Mouse (Mus musculus) erythroblast, embryonic 14.5 days (primary cell): Measurements from ENCODE around the gene Atp5f1. TPM values are rescaled to one million over a fixed set of nuclear protein-coding genes. Genes with fewer than 3 reads are reported as not detected.
"Not testable (repeated sequence)": the region's sequence is repeated elsewhere in the genome, so short reads cannot be mapped to it uniquely, and the experiment has no call there.

Source experiments
- H3K27me3 ChIP-seq: 2 replicates; pipeline ENCODE4 v1.6.1; 2012; ENCODE audit warnings: inconsistent platforms; ENCODE audit not compliant: control insufficient read depth
- H3K36me3 ChIP-seq: 2 replicates; pipeline ENCODE4 v1.6.1; 2012; ENCODE audit warnings: mild to moderate bottlenecking, inconsistent platforms; ENCODE audit not compliant: control insufficient read depth
- H3K4me1 ChIP-seq: 2 replicates; pipeline ENCODE4 v1.6.1; 2012; ENCODE audit warnings: inconsistent platforms; ENCODE audit not compliant: control insufficient read depth
- H3K4me3 ChIP-seq: replicated peaks from 2 replicates; pipeline ENCODE3; 2012; ENCODE audit warnings: moderate library complexity, mild to moderate bottlenecking, inconsistent platforms
- H3K9me3 ChIP-seq: 2 replicates; pipeline ENCODE4 v1.6.1; 2012; ENCODE audit warnings: low read length, inconsistent platforms, mixed read lengths; ENCODE audit not compliant: control insufficient read depth
- GATA1 ChIP-seq: IDR thresholded peaks from 2 replicates; pipeline ENCODE4 v1.6.1; 2012; ENCODE audit warnings: low read length, inconsistent platforms, mixed read lengths
- TAL1 ChIP-seq: IDR thresholded peaks from 3 replicates; pipeline ENCODE4 v1.6.1; 2012; ENCODE audit warnings: low read length, inconsistent platforms, mixed read lengths
- polyA plus RNA-seq: library from polyadenylated mRNA; stranded (reverse); fragments of >175 nt; gene quantifications from 2 replicates; pipeline ENCODE4 v1.2.3, GENCODE M21; 2012

The Atp5f1 gene
- polyA plus RNA-seq, 1 experiment = 25.2 TPM

DNA sequence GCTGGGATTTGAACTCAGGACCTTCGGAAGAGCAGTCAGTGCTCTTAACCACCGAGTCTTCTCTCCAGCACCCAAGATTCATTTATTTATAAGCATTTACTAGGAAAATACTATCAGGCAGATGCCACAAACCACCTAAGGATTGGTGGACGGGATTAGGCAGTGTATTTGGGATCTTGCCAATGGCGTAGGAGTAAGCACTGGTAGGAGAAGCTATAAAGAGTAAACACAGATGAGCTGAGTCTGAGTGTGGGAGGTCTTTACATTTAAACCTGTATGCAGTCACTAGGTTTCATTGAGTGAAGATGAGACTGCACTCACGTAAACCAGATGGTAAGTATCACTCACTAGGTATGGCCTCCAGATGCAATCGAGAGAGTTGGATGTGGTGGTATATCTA is 26.0 kb downstream of the Atp5f1 start:
- Histone ChIP-seq H3K4me1 (peaks cover 4% of the 10 kb centered on the region; the same call in 1 of the 2 replicates), H3K4me3 (no peak overlapping the region), H3K27me3 (no peaks in the 10 kb centered on the region), H3K9me3 (no peaks in the 10 kb centered on the region), H3K36me3 (peaks cover 12% of the 10 kb centered on the region)
- TF ChIP-seq GATA1 (no peak), TAL1 (no peak)

DNA sequence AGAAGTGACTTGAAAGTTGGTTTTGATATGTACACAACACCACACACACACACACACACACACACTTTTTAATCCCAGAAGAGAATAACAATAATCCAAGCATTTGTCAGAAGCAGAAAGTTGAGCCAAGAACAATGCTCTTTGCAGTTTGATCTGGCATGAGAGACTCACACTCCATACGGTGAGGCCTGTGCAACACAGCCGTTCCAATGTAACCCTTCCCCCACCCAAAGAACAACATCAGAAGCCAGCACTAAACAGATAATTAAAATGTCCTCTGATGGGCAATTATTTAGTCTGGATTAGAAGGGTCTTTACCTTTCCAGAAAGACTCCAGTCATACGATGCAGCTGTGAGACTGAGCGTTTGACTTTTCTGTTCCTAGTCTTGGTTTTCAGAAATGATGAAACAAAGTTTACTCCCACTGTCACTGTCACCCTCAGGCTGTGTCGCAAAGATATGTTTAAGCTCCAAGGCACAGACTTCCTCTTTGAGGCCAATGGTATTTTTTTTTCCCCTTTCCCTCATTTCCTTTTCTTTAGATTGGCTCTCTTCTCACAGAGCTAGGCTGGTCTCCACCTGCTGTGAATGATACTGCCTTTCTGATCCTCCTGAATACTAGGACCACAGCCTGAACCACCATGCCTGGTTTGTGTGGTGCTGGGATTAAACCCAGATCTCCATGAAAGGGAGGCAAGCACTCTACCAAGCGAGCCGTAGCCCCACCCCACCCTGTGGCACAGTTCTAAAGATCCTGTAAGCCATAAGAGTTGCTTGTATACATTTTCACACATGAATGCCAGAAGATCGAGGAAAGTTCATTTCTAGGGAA is 27.4 kb downstream of the Atp5f1 start, which contains the start of gene I830077J02Rik:
Gene I830077J02Rik (minus strand): TSS at position 425 of the 832 bp plus-strand sequence.
- Histone ChIP-seq H3K4me3 (no peak within 1 kb of the TSS), H3K27me3 (no peaks in the 10 kb centered on the region), H3K4me1 (peaks cover 4% of the 10 kb centered on the region), H3K36me3 (peaks cover 7% of the 10 kb centered on the region), H3K9me3 (no peaks in the 10 kb centered on the region)
- TF ChIP-seq GATA1 = no peak
- TF ChIP-seq TAL1 = no peak

DNA sequence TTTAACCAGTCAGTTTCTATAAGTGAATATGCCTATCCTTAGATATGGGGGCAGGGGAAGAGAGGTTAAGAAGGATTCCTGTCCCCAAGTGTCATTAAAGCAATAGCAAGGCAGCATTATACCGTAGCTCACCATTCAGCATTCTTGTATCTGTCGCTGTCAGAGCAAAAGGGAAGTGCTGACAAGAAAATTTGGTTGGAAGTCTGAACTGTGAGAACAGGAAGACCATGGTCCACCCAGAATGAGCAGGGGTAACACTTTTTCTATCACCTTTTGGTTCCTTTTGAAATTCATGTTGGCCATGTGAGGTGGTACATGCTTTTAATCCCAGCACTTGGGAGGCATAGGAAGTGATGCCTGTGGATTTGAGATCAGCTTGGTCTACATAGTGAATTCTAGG is 28.8 kb downstream of the Atp5f1 start:
- Histone ChIP-seq H3K4me3 (no peak overlapping the region), H3K9me3 (no peaks in the 10 kb centered on the region), H3K27me3 (no peaks in the 10 kb centered on the region), H3K4me1 (peaks cover 4% of the 10 kb centered on the region), H3K36me3 (no peaks in the 10 kb centered on the region)
- TF ChIP-seq TAL1 = no peak
- TF ChIP-seq GATA1 = no peak

DNA sequence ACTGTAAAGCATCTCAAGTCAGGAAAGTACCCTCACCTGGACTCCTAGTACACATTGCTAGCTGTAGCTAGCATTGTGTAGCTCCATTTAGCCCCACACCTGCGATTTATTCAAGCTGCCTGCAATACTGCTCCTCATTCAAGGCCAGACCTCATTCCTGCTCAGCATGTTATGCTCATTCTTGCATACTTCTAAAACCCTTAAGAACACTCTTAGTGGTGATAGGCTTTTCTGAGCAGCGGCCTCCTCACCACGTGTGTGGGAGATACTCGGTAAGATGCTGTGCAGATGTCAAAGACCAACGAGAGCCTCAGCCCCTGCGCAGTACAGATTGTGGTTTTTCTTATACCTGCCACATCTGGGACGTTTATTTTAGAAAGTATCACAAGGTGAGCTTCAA is 30.1 kb downstream of the Atp5f1 start:
- no peak overlapping the region for H3K4me3 ChIP-seq
- H3K27me3 ChIP-seq = no peaks in the 10 kb centered on the region
- H3K9me3 ChIP-seq = no peaks in the 10 kb centered on the region
- H3K4me1 ChIP-seq = peaks cover 12% of the 10 kb centered on the region
- no peaks in the 10 kb centered on the region for H3K36me3 ChIP-seq
- TF ChIP-seq TAL1 (no peak), GATA1 (no peak)

DNA sequence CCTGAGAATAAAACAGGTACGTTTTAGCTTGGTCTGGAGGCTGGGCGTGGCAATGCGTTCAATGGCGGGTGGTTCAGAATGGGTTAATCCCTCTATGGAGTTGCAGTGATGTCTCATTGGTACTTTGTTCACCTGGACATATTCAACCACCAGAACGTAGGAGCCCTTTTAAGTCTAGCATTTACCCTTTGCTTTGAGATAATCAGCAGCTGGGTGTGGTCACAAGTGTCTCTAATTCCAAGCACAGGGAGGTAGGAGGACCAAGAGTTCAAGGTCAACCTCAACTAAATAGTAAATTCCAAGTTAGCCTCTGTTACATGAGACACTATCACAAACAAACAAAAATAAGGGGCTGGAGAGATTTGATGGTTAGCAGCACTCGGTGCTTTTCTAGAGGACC is 31.1 kb downstream of the Atp5f1 start:
- no peaks in the 10 kb centered on the region for H3K9me3 ChIP-seq
- no peak for TF ChIP-seq GATA1
- no peak for TF ChIP-seq TAL1
- no peaks in the 10 kb centered on the region for H3K27me3 ChIP-seq
- no peak overlapping the region for H3K4me3 ChIP-seq
- H3K36me3 ChIP-seq = no peaks in the 10 kb centered on the region
- H3K4me1 ChIP-seq = peaks cover 17% of the 10 kb centered on the region

DNA sequence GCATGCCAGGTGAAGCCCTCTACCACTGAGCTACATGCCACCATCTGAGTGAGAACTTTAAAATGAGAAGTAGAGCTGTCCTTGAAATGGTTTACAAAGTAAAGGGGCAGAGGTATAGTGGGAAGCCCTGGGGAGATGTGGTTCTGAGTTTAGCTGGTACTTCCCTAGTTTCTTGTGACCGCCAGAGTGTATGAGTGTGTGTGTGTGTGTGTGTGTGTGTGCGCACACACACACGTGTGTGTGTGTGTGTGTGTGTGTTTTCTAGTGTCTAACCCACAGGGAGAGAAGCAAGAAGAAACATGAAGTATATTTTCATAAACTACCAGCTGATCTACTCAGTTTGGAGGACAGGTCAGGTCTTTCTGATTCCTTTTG is 31.7 kb downstream of the Atp5f1 start:
- Histone ChIP-seq H3K27me3 (no peaks in the 10 kb centered on the region), H3K4me3 (no peak overlapping the region), H3K36me3 (no peaks in the 10 kb centered on the region), H3K9me3 (no peaks in the 10 kb centered on the region), H3K4me1 (peaks cover 17% of the 10 kb centered on the region)
- no peak for TF ChIP-seq GATA1
- TF ChIP-seq TAL1 = no peak

DNA sequence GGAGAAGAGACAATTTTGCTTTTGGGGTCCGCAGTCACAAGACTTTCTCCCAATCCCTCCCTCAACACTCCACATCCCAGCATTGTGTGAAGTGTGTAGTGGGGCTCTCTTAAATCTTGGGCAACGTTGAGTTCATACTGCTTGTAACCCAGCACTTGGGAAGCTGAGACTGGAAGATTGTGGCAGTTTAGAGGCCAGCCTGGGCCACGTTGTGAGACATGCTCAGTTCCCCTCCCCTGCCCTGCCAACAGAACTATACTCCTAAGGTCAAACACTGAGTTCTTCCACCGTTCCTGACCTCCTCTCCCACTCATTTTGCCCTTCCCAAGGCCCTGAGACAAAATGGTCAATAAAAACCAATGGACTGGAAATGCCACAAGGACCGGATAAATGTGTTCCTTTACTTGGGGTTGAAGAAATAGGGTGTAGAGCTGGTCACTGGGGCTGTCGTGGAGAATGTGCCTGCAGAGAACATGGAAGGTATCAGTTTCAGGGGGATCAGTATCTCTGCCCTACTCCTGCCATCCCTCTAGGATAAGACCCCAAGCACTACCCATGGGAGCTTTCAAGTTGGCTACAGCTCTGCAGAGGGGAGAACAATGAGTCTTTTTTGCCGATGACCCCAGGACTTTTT is 32.2 kb downstream of the Atp5f1 start:
- Histone ChIP-seq H3K36me3 (no peaks in the 10 kb centered on the region), H3K4me3 (no peak overlapping the region), H3K27me3 (no peaks in the 10 kb centered on the region), H3K4me1 (peaks cover 16% of the 10 kb centered on the region), H3K9me3 (no peaks in the 10 kb centered on the region)
- TF ChIP-seq GATA1 (no peak), TAL1 (no peak)

DNA sequence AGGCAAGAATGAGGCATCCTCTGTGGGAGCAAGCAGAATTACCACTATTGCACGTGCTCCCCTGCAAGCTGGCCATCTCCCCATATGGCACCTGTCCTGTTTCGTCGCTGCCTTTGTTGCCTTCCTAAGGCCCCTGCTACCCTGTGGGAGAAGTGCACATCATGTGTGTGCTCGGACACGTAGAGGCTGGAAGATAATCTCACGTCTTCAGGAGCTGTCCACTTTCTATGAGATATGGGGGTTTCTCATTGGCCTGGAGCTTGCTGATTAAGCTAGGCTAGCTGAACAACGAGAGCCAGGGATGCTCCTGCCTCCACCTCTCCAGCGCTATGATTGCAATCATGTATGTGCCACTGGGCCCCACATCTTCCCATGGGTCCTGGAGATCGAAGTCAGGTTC is 35.3 kb downstream of the Atp5f1 start:
- no peak overlapping the region for H3K4me3 ChIP-seq
- H3K36me3 ChIP-seq = no peaks in the 10 kb centered on the region
- H3K4me1 ChIP-seq = peaks cover 20% of the 10 kb centered on the region
- H3K27me3 ChIP-seq = no peaks in the 10 kb centered on the region
- TF ChIP-seq TAL1 (no peak), GATA1 (no peak)
- H3K9me3 ChIP-seq = no peaks in the 10 kb centered on the region

DNA sequence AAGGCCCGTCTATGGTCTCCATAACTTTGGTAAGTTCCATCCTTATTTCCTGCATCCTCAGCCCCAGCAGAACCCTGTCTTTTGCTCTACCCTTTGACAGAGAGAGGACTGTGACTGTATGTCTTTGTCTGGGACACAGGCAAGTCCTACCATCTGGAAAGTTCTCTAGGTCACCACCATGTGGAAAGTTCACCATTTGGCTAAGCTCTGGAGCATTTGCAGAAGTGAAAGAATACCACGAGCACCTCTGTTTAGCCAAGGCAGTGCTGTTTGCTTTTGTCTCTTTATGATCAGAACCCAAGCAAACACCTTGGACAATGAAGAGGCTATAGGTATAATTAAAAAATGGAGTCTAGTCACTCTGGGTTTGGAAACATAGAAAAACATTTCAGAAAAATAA is 37.9 kb downstream of the Atp5f1 start:
- H3K4me1 ChIP-seq = peaks cover 22% of the 10 kb centered on the region
- no peak for TF ChIP-seq GATA1
- H3K4me3 ChIP-seq = no peak overlapping the region
- no peaks in the 10 kb centered on the region for H3K36me3 ChIP-seq
- H3K27me3 ChIP-seq = no peaks in the 10 kb centered on the region; the same call in 1 of the 2 replicates
- no peaks in the 10 kb centered on the region for H3K9me3 ChIP-seq

DNA sequence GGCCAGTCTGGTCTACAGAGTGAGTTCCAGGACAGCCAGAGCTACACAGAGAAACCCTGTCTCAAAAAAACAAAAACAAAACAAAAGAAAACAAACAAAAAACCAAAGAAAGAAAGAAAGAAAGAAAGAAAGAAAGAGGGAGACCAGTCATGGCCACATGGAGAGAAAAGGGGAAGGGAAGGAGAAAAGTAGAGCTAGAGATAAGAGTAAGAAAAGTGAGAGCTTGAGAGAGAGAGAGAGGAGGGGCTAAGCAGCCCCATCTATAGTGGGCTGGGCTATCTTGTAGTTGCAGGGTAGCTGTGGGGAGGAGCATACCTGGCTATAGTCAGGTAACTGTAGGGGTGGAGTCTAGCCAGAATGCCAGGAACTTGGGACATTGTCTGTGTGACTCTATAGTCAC is 39.2 kb downstream of the Atp5f1 start:
- H3K9me3 ChIP-seq, H3K4me3 ChIP-seq, H3K36me3 ChIP-seq, H3K27me3 ChIP-seq: not testable (repeated sequence)
- H3K4me1 ChIP-seq = peaks cover 24% of the 10 kb centered on the region
